Mouse (Mus musculus) ES-CJ7 (cell line): ENCODE data around the gene Plbd2.
"Not testable (repeated sequence)": the region's sequence is repeated elsewhere in the genome, so short reads cannot be mapped to it uniquely, and the experiment has no call there.

ENCODE experiments used
- DNase-seq: peaks from one replicate; pipeline ENCODE4 v3.0.0; 2011; ENCODE audit warnings: low read depth, low spot score

The Plbd2 gene

DNA sequence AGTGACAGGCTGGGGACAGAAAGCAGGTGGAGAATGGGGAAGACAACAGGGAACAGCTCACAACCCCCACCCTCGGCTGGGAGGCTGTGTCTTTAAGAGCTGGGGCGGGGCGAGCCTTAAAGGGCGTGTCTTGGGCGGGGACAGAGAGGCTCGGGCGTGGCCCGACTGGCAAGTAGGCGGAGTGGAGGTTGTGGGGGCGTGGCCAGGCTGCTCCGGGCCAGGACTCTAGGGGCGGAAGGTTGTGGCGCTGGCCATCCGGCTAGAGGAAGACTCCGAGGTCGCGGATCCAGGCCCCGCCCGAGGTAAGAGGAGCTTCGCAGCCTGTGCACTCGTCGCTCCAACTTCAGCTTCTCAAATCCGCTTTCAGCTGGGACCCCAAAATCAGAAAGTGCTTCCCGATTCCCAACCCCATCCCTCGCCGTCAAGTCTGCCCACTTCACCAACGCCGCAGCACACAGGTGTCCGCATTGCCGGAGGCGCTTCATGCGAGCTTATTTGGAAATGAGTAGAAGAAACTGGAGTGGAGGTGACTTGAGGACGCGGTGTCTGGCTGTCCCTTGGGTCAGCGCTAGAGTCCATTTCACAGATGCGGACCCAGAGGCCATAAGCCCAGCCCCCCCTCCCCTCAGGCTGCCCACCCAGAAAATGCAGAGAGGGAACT lies 7.7 kb upstream of the Plbd2 start, which contains the start of gene Slc8b1:
Gene Slc8b1, plus strand, starts transcription at position 187 of the 661 bp plus-strand sequence.
- peak; percentile 93 for DNase-seq

DNA sequence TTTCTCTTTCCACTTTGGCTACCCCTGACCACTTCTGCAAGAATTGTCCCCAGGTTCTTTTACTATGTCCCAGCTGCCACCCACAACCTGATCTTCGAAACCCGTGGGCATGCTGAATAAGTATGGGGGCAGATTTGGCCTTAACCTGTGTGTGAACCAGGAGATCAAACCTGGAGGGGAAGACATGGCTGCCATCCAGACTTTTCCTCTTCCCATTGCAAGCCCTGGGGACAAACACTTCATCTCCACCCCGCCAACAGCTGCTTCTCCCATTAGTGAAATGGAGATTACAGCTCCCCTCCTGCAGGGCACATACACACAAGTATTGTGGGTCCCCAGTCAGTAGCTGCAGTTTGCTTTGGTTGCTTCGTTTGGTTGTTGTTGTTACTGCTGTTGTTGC lies 3.9 kb upstream of the Plbd2 start:
- DNase-seq = no peak

DNA sequence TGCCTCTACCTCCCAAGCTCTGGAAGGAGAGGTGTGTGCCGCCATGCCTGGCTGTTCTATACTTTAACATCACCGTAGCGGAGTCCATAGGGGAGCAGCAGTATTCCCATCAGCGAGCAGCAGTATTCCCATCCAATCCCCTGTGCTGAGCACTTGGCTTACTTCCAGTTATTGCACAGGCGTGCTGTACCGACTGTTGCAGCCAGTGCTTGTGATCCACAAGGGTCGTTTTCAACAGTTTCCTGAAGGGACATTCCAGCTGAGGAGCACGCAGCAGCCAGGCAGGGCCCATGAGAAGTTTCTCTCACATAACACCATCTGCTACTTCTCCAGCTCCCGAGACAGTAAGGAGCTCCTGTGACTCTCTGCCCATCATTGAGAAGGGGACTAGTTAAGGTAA lies 3.1 kb upstream of the Plbd2 start:
- no peak for DNase-seq

DNA sequence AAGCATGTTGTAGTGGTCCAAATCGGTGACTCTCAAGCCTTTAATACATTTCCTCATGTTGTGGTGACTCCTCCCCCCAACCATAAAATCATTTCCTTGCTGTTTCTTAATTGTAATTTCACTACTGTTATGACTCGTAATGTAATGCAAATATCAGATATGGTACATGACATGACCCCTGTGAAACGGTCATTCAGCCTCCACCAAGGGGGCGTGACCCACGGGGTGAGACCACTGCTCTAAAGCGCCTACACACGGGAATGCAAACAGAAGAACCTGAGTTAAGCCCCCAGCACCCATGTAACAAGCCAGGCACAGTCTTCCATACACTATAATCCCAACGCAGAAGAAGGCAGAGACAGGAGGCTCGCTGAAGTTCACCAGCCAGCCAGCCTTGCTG lies 2.4 kb upstream of the Plbd2 start:
- DNase-seq = no peak

DNA sequence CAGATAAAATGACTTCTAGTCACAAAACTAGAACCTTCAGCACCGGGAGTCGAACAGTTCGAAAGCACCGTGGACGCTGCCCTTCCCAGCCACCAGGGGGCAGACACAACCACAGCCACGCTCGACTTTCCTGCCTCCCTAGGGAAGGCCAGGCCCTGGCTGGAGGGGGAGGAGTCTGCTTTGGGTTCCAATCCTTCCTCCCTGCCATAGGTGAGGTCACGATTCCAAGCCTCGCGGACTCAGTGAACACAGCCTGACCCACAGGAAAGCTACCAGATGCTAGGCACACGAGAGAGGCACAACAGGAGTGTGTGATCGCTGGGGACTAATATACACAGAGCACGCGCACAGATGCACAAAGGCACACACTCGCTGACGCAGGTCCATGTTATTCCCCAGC lies 1.9 kb upstream of the Plbd2 start:
- peak; percentile 94 for DNase-seq

DNA sequence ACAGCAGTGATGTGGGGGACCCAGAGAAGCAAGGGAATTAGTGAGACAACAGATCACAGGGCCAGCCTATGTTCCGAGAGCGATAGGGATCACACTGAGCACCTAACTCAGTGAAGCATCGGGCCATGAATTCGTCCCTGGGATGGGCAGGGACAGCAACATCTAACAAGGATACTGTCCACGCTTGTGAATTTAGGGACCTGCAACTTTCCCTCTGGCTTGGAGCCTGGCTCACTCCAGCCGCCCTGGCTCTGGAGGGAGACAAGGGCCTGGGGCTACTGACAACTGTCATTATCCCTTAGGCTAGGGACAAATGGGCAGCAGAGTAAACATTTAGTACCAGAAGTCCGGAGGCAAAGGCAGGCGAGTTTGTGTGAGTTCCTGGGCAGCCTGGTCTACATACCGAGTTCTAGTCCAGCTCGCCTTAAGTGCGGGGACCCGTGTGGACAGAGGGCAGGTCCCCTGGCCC lies 716 bp downstream of the Plbd2 start:
- no peak for DNase-seq

DNA sequence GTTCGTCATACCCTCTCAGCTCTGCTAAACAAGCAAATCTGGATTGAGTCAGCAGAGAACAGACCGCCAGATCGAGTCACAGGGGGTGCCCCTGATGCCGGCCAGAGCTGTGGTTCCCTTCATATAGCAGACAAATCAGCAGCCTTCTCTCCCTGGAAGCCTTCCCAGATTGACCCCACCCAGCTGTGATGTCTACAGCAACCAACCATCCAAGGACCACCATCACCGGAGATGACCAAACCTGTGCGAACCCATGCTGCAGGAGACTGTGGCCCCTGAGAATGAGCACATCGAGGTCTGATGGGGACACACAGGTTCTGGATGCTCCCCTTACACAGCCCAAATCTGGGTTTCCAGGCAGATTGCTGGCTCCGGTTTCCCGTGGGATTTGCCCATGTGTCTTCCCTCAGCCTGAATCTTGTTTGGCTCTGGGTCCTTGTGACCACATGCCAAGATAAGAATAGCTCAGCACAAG lies 1.2 kb downstream of the Plbd2 start:
- no peak for DNase-seq

DNA sequence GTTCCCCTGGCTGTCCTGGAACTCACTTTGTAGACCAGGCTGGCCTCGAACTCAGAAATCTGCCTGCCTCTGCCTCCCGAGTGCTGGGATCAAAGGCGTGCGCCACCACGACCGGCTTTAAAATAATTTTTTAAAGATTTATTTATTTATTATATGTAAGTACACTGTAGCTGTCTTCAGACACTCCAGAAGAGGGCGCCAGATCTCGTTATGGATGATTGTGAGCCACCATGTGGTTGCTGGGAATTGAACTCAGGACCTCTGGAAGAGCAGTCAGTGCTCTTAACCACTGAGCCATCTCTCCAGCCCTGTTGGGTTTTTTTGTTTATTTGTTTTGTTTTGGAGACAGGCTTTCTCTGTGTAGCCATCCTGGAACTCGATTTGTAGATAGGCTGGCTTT lies 2.8 kb downstream of the Plbd2 start:
- DNase-seq = not testable (repeated sequence)

DNA sequence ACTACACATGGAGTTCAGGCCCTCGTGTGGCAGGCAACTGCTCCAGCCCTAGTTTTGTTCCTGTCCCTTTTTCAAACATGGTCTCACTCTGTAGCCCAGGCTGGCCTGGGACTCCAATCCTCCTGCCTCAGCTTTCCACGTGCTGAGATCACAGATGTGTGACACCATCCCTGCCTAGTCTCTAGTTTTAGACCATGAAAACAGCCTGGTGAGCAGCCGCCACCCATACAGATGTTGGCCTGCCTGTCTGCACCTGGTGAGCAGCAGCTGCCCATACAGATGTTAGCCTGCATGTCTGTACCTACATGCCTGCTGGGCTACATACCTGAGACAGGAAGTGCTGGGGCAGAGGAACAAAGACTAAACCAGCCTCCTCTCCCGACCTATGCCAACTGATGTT lies 4.2 kb downstream of the Plbd2 start:
- no peak for DNase-seq

DNA sequence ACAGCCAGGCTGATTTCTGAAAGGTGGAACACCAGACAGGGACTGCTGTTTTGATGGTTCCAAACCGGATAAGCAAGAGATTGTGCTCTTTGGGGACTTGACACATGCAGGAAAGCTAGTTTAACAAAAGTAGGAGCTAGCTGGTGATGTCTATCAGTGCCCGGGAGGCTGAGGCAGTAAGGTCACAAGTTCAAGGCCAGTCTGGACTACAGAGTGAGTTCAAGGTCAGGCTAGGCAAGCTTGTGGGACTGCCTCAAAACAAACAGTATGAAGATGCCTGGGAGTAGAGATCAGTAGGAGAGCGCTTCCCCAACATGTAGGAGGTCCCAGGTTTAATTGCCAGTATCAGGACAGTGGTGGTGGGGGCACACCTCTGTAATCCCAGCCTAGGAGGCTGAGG lies 6.4 kb downstream of the Plbd2 start:
- peak; percentile 71 for DNase-seq

DNA sequence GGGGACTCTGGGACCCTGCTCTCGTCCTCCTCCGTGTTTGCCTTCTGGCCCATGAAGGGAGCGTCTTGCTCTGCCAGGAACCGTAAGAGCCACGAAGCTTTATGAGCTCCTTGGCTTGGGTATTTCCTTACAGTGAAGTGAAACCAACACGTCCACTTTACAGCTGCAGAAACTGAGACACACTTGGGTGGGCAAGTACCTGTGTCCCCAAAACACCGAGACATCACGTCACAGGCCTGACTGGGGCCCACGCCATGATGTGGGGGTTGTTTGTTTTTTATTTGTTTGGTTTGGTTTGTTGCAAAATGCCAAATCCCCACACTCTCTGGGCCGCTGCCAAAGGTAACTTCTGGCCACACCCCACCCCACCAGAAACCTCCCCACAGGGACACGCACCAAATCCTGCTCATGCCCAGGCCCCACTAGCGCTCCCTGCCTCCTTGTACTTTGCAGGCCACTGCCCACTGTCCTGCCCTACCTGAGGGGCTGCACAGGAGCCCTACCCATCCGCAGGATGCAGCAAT lies 7.7 kb downstream of the Plbd2 start:
- DNase-seq = no peak

DNA sequence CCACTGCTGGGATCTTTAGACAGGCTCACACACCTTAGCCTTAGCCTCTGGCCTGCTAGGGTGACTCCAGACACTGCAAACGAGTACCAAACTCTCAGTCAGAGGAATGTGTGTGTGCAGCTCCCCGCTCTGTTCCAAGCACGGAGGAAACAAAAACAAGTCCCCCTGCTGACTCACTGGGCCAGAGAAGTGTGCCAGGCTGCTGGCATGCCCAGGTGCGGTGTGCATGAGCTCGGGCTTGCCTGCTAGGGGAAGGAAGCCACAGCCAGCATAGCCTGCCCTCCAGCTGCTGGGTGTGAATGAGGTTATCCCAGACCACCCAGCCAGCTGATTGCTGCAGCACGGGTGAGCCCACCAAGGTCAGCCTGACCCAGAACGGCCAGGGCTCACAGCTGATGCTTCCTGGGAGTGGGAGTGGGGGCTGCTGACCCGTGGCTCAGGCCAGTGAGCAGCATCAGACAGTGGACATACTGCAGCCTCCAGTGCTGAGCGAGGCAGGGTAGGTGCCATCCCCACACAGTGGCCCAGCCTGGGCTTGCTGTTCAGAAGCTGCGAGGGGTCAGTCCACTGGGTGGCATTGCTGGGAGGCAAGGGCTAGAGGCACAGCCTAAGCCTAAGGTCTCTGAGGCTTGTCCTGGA lies 8.2 kb downstream of the Plbd2 start:
- no peak for DNase-seq

DNA sequence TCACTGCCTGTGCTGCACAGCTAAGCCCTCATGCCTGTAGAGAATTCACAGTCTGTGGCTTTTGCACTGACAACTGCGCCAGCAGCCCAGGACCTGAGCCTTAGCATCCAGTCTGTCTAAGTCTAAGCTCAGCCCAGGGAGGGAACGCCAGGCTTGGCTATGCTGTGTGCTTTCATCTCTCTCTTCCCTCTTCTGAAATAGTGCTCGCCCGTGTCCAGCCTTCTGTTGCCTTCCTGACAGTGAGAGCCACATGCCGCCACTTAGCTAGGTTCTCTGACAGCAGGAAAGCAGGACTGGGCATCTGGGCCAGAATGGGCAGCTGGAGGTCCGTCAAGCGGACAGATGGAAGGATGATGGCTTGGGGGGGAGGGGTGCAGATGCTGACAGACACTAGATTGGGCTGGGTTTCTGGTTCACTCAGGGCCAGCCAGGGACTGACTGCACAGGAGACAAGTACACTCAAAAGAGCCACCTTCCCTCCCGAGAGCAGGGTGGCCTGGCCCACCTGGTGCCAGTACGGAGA lies 9.5 kb downstream of the Plbd2 start:
- no peak for DNase-seq

DNA sequence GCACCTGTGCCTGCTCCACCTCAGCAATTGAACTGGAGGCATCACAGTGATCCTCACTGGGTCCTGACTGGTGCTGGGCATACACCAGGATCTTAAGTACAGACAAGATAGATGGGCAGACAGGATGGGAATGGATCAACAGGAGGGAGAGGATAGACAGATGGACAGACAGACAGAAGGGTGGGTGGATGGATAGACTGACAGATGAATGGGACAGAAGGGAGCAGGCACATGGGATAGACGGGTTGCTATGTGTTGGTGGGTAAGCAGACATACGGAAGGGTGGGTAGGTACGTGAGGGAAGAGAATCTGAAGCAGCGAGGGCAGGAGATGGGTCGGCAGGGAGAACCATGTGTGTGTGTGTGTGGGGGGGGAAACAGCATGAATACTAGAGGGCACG lies 10.0 kb downstream of the Plbd2 start:
- DNase-seq = no peak

DNA sequence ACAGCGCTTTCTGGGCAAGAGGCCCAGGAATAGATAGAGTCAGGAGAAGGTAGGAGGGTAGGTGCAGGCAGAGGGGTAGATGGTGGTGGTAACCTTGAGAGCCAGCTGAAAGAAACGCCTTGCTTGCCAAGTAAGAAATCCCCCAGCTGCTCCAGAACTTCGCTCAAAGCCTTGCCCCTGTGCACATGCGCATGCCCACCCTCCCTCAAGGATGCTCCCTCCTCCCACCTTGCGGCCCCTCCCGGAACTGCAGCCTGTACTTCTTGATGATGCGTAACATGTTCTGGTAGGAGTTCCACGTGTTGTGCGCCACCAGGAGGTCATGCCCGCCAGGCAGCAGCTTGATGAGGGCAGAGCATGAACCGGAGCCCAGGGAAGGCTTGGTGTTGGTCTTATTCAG lies 11.0 kb downstream of the Plbd2 start:
- peak; percentile 94 for DNase-seq

DNA sequence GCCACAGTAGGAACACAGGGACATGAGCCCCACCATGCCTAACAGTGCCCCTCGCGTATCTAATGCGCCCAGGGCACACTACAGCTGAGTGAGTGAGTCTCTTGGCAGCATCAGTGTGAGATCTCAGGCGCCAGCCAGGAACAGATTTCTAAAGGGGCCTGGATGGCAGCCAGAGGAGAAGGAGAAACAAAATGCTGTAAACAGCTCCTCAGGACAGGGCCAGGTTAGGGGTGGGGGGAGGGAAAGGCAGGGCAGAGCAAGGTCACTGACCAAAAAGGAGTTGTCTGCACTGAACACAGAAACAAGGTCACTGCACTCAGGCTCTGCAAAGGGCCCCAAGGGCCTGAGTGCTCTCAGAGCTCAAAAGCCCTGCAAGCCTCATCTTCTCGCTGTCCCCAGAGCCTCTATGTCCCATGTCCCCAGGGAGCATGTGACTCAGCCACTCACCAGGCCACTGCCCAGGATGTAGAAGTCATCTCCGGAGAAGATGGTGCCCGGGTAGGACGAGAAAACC lies 12.7 kb downstream of the Plbd2 start:
- peak; percentile 39 for DNase-seq

DNA sequence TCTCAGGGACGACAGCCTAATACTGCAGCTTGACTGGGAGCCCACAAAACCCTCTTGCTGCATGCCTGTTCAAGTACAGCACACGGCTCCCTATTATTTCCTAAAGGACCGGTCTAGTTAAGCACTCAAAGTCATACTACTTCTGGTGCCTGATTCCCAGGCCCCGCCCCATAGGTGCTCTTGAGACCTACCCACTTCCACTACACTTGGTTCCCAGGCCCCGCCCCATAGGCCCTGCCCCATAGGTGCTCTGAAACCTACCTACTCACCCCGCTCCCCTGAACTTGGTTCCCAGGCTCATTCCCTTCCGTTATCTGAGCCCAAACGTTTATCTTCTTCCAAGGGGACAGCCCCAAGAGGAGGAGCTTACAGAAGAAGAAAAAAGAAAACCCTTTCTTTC lies 15.6 kb downstream of the Plbd2 start:
- DNase-seq = no peak

DNA sequence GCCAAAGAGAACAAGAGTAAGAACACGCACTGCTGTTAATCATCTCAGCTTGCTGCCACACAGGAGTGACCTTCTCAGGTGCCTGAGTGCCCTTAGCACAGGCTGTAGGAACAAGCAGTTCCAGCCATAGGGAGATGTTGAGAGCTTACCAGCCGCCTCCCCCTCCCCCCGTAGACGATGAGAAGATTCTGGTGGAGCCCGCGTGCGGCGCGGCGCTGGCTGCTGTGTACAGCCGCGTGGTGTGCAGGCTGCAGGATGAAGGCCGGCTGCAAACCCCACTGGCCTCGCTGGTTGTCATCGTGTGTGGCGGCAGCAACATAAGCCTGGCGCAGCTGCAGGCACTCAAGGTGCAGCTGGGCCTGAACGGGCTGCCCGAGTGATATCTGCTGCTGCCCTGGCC lies 20.0 kb downstream of the Plbd2 start:
- peak; percentile 26 for DNase-seq

DNA sequence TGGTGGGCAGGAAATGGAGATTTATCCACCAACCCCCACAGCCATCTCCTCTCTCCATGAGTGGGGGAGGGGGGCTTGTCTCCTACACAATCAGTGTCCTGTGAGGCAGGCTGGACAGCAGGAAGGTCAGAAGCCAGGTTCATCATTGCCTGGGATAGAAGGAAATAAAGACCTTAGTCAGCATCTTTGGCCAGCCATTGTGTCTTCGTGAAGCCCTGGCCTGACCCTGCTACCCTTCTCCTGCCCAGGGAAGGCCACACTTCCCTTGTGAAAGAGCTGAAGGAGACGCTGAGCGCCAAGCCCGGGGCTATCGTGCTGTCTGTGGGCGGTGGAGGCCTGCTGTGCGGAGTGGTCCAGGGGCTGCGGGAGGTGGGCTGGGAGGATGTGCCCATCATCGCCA lies 22.2 kb downstream of the Plbd2 start:
- DNase-seq = no peak

DNA sequence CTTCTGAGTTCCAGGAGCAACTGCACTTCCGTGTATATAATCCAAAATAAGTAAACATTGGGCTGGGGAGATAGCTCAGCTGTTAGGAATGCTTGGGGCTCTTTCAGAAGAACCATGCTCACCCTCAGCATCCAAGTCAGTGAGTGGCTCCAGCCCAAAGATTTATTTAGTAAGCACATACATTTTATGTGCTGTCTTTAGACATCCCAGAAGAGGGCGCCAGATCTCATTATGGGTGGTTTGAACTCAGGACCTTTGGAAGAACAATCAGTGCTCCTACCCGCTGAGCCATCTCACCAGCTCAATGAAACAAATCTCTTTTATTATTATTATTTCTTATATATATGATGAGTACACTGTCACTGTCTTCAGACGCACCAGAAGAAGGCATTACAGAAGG lies 23.9 kb downstream of the Plbd2 start:
- no peak for DNase-seq

DNA sequence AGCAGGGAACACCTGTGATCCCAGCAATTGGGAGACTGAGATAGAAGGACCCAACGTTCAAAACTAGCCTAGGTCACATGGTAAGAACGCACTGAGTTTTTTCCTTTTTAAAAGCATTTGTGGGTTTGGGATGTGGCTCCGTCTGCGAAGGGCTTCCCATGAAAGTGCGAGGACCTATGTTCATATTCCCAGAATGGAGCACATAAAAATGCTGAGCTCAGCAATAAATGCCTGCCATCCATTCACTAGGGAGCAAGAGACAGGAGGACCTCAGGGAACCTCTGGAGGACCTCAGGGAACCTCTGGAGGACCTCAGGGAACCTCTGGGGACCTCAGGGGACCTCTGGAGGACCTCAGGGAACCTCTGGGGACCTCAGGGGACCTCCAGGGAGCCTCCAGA lies 25.4 kb downstream of the Plbd2 start:
- no peak for DNase-seq

DNA sequence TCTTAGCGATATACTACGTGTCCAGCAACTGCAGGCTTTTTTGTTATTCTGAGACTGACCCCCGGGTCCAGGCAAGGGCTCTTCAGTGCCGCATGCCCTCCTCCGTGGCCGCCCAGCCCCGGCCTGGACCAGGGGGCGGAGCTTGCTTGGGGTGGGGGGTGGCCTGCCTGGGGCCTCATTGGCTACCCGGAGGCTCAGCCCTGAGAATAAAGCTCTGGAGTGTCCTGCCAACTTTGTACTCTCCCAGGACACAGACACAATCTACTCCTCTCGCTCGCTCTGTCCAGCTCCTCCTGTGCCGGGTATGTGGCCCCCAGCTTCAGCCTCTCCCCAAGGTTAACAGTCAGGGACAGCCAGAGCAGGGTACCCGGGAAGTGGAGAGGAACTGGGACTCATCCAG lies 27.1 kb downstream of the Plbd2 start, which contains the start of gene Sds:
Gene Sds, plus strand, starts transcription at position 231 of the 400 bp plus-strand sequence.
- no peak for DNase-seq

DNA sequence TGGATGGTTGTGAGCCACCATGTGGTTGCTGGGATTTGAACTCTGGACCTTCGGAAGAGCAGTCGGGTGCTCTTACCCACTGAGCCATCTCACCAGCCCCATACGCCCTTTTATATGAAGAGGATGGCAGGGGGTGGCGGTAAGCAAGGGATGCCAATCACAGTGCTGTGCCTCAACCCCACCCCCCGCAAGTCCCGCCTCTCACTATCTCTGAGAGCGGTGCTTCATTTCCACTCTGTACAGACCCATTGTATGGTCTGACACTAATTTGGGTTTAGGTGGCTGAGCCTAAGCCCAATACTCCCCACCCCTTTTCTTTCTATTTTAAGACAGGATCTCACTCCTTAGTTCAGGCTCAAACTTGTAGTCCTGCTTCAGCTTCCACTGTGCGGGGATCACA lies 27.6 kb downstream of the Plbd2 start:
- peak; percentile 40 for DNase-seq
